Mouse (Mus musculus): ENCODE measurements around the gene Odc1.

- no peak for TF ChIP-seq CTCF (IDR thresholded peaks at IDR 0.05; ENCODE audit: control insufficient read depth, insufficient read depth, insufficient replicate concordance, low read depth, low read length)
- no peak for TF ChIP-seq POLR2A (IDR thresholded peaks at IDR 0.05; ENCODE audit: control insufficient read depth, low read depth, low read length)
These were observed 17.8 kb downstream of the Odc1 start for GRCm38 (mm10) chr12:17562396-17562795.
